In genomic region chr11:87023240-87023639, GRCm38 (mm10) we compare ENCODE assay signal across 7 mouse cellular contexts. TPM values are rescaled to one million over a fixed set of nuclear protein-coding genes. Genes with fewer than 3 reads are reported as not detected.
DNase-seq lines count a peak whose midpoint lies in the region; ATAC-seq and TF ChIP-seq lines count a peak whose summit lies in the region.
"Not testable (repeated sequence)": the region's sequence is repeated elsewhere in the genome, so short reads cannot be mapped to it uniquely, and the experiment has no call there.

No protein-coding gene starts in this region.

- not testable (repeated sequence) for TF ChIP-seq RAD21 in MEL (IDR thresholded peaks at IDR 0.05; ENCODE audit: low read depth, low read length)

- not testable (repeated sequence) for H3K4me3 ChIP-seq in MEL (ENCODE audit: control insufficient read depth in 1 of 2, insufficient read depth in 1 of 2, low read depth in 2 of 2, low read length in 2 of 2); intestine, embryonic 15.5 days (replicated peaks); intestine, postnatal 0 days (ENCODE audit: low read depth, low read length); small intestine, adult 2 months (ENCODE audit: low read depth, low read length)

- not testable (repeated sequence) for H3K79me2 ChIP-seq in MEL (ENCODE audit: control insufficient read depth, insufficient read depth, low read length, poor library complexity)

- H3K4me1 ChIP-seq in MEL (ENCODE audit: control insufficient read depth in 1 of 2, insufficient read depth in 2 of 2, low read length in 2 of 2), result peaks cover 4 to 16% of the 10 kb centered on the region in 2 experiments
- peaks cover 11% of the 10 kb centered on the region; the same call in 1 of the 2 replicates for H3K4me1 ChIP-seq in intestine, embryonic 15.5 days (replicated peaks)
- not testable (repeated sequence) for H3K4me1 ChIP-seq in intestine, postnatal 0 days (replicated peaks; ENCODE audit: control insufficient read depth, insufficient read depth, low read length)
- H3K4me1 ChIP-seq in small intestine, adult 2 months (ENCODE audit: control insufficient read depth, insufficient read depth, insufficient read length, low read length), result peaks cover 22% of the 10 kb centered on the region; the same call in 1 of the 2 replicates

- H3K9ac ChIP-seq in MEL (ENCODE audit: control insufficient read depth, low read depth, low read length, poor library complexity, severe bottlenecking); intestine, embryonic 15.5 days; intestine, postnatal 0 days (ENCODE audit: low read depth, low read length): not testable (repeated sequence)

- not testable (repeated sequence) for TF ChIP-seq CTCF in MEL (IDR thresholded peaks at IDR 0.05 in 2 of 3, conservative IDR thresholded peaks at IDR 0.05 in 1 of 3; ENCODE audit: control insufficient read depth in 1 of 3, insufficient read depth in 1 of 3, low read depth in 2 of 3, low read length in 3 of 3, poor library complexity in 1 of 3, severe bottlenecking in 1 of 3); intestine, postnatal 0 days (IDR thresholded peaks at IDR 0.05; ENCODE audit: low read depth); small intestine, adult 2 months (IDR thresholded peaks at IDR 0.05; ENCODE audit: extremely low read depth, insufficient read length, insufficient replicate concordance, low read depth, low read length)

- H3K36me3 ChIP-seq in MEL (ENCODE audit: control insufficient read depth in 1 of 2, insufficient read depth in 2 of 2, low read length in 2 of 2); intestine, embryonic 15.5 days; intestine, postnatal 0 days (ENCODE audit: control insufficient read depth, insufficient read depth); small intestine, adult 2 months (ENCODE audit: control insufficient read depth, insufficient read depth, low read length): not testable (repeated sequence)

- H3K27me3 ChIP-seq in MEL (ENCODE audit: control insufficient read depth in 1 of 2, insufficient read depth in 2 of 2, low read length in 2 of 2); intestine, embryonic 15.5 days (replicated peaks); intestine, postnatal 0 days (replicated peaks; ENCODE audit: control insufficient read depth, insufficient read depth, low read length); small intestine, adult 2 months (ENCODE audit: control insufficient read depth, insufficient read depth, low read length): not testable (repeated sequence)

- TF ChIP-seq POLR2A in MEL (IDR thresholded peaks at IDR 0.05; ENCODE audit: control insufficient read depth in 1 of 2, insufficient read depth in 1 of 2, low read depth in 1 of 2, low read length in 2 of 2, poor library complexity in 1 of 2); small intestine, adult 2 months (IDR thresholded peaks at IDR 0.05; ENCODE audit: low read depth, low read length): not testable (repeated sequence)

- peak; percentile 17; the same call in 1 of the 2 replicates for ATAC-seq in intestine, embryonic 15.5 days
- ATAC-seq in intestine, postnatal 0 days, result peak; percentile 41

- not testable (repeated sequence) for H3K4me2 ChIP-seq in intestine, embryonic 15.5 days (replicated peaks); intestine, postnatal 0 days (replicated peaks; ENCODE audit: low read depth)

- H3K27ac ChIP-seq in MEL (ENCODE audit: control insufficient read depth, low read depth, low read length); intestine, embryonic 15.5 days; intestine, postnatal 0 days (ENCODE audit: low read depth, low read length): not testable (repeated sequence)
- peak overlapping the region; percentile 43 for H3K27ac ChIP-seq in small intestine, adult 2 months (ENCODE audit: insufficient read depth, low read depth, low read length)

- DNase-seq in ES-CJ7 (ENCODE audit: low read depth, low spot score) (peak; percentile 64), ZHBTc4 (ENCODE audit: low read depth, low spot score) (peak; percentile 52)
- not testable (repeated sequence) for DNase-seq in MEL (ENCODE audit: low read depth, low spot score)
- peak; percentile 16 for DNase-seq in embryo, embryonic 9.5 days (ENCODE audit: extremely low spot score)

- 67% methylated on average over 8 of the region's 8 CpGs for WGBS in intestine, embryonic 15.5 days
- 55% methylated on average over 6 of the region's 8 CpGs for WGBS in intestine, postnatal 0 days
- WGBS in small intestine, adult 2 months, result 26% methylated on average over 8 of the region's 8 CpGs

- not testable (repeated sequence) for H3K9me3 ChIP-seq in MEL (replicated peaks; ENCODE audit: insufficient read depth, low read length); intestine, embryonic 15.5 days; intestine, postnatal 0 days (ENCODE audit: control insufficient read depth)

- not testable (repeated sequence) for TF ChIP-seq EP300 in MEL (IDR thresholded peaks at IDR 0.05; ENCODE audit: low read depth in 1 of 2, low read length in 2 of 2)

TF ChIP-seq in MEL, 35 proteins besides CTCF, POLR2A, EP300 and RAD21:
- TF ChIP-seq TBP (IDR thresholded peaks at IDR 0.05; ENCODE audit: low read depth, low read length), result peak; percentile 65

RNA-seq across cellular contexts. Expression of gene Ypel2, which starts 29.7 kb away (rescaled TPM):
- total RNA-seq in MEL (2012; rRNA removed), result 0.23 and 0.33 TPM in 2 replicates
- under 1 TPM in 1 of 2 experiments, not detected in 1; 0.52 TPM for polyA plus RNA-seq in MEL (2012; ENCODE audit: insufficient read depth in 1 of 2, insufficient read length in 2 of 2, low read depth in 1 of 2, low replicate concordance in 2 of 2, missing spikeins in 1 of 2)
- 7.5 TPM in 2 replicates for polyA plus RNA-seq in intestine, embryonic 15.5 days (2015; fragmentation: Nextera tagmentation; extraction: Ambion mirVana)
- polyA plus RNA-seq in intestine, postnatal 0 days (2015; fragmentation: Nextera tagmentation; extraction: Ambion mirVana), result 4.6 and 5.9 TPM in 2 replicates
- 1.7 and 5.6 TPM in 2 replicates for polyA plus RNA-seq in small intestine, adult 2 months (2012; rRNA removed)

RNA-seq across cellular contexts. Expression of gene Gdpd1, which starts 50.6 kb away (rescaled TPM):
- 10.6 and 11.2 TPM in 2 replicates for total RNA-seq in MEL (2012; rRNA removed)
- polyA plus RNA-seq in MEL (2012; ENCODE audit: insufficient read depth in 1 of 2, insufficient read length in 2 of 2, low read depth in 1 of 2, low replicate concordance in 2 of 2, missing spikeins in 1 of 2), result 1 to 10 TPM in 1 of 2 experiments, not detected in 1; 7.9 TPM
- 23.7 and 23.9 TPM in 2 replicates for polyA plus RNA-seq in intestine, embryonic 15.5 days (2015; fragmentation: Nextera tagmentation; extraction: Ambion mirVana)
- 16.0 and 16.7 TPM in 2 replicates for polyA plus RNA-seq in intestine, postnatal 0 days (2015; fragmentation: Nextera tagmentation; extraction: Ambion mirVana)
- 10.6 and 61.1 TPM in 2 replicates for polyA plus RNA-seq in small intestine, adult 2 months (2012; rRNA removed)
